Mouse (Mus musculus) cerebellum, adult 2 months (tissue): ENCODE measurements around the gene Troap. TPM values are rescaled to one million over a fixed set of nuclear protein-coding genes. Genes with fewer than 3 reads are reported as not detected.
A peak's percentile ranks its signal among the peaks of the same experiment; 100 is the strongest.

ENCODE experiments used
- DNase-seq, 2 experiments: peaks; one replicate each; pipeline ENCODE4 v3.0.0; 2021
- H3K27ac ChIP-seq: fragments of 200-500 bp; 2 replicates; pipeline ENCODE4 v1.5.1; 2012; ENCODE audit warnings: low read length, control low read depth, inconsistent platforms; ENCODE audit not compliant: insufficient read depth
- H3K27me3 ChIP-seq: fragments of 200-500 bp; 2 replicates; pipeline ENCODE4 v1.6.1; 2012; ENCODE audit warnings: inconsistent platforms, mild to moderate bottlenecking, low read length, moderate library complexity; ENCODE audit not compliant: control insufficient read depth, insufficient read depth
- H3K4me1 ChIP-seq: fragments of 200-500 bp; 2 replicates; pipeline ENCODE4 v1.6.1; 2011; ENCODE audit warnings: low read length; ENCODE audit not compliant: control insufficient read depth, insufficient read depth
- H3K4me3 ChIP-seq: fragments of 200-500 bp; replicated peaks from 2 replicates; pipeline ENCODE3; 2011; ENCODE audit warnings: mild to moderate bottlenecking, low read depth, low read length, control low read depth; ENCODE audit not compliant: insufficient read depth
- CTCF ChIP-seq: fragments of 200-500 bp; IDR thresholded peaks from 2 replicates; pipeline ENCODE4 v1.5.1; 2011; ENCODE audit warnings: low read depth, mild to moderate bottlenecking, control low read depth, low read length, moderate library complexity, borderline replicate concordance; ENCODE audit not compliant: insufficient read depth
- POLR2A ChIP-seq: fragments of 200-500 bp; IDR thresholded peaks from 2 replicates; pipeline ENCODE4 v1.6.1; 2011; ENCODE audit warnings: low read length, control low read depth, borderline replicate concordance; ENCODE audit not compliant: insufficient read depth
- WGBS: fragments of 180-500 bp; shearing (Covaris S2); methylation state at CpG from one replicate; pipeline ENCODE4 v1.1.7; 2018; 5-methylcytosine and 5-hydroxymethylcytosine counted together
- polyA plus RNA-seq: library from polyadenylated mRNA; depleted of rRNA; stranded (reverse); fragments of >200 nt; gene quantifications from 2 replicates; pipeline ENCODE4 v1.2.3, GENCODE M21; 2012

Gene Troap
- polyA plus RNA-seq, 1 experiment = 0.07 TPM

DNA sequence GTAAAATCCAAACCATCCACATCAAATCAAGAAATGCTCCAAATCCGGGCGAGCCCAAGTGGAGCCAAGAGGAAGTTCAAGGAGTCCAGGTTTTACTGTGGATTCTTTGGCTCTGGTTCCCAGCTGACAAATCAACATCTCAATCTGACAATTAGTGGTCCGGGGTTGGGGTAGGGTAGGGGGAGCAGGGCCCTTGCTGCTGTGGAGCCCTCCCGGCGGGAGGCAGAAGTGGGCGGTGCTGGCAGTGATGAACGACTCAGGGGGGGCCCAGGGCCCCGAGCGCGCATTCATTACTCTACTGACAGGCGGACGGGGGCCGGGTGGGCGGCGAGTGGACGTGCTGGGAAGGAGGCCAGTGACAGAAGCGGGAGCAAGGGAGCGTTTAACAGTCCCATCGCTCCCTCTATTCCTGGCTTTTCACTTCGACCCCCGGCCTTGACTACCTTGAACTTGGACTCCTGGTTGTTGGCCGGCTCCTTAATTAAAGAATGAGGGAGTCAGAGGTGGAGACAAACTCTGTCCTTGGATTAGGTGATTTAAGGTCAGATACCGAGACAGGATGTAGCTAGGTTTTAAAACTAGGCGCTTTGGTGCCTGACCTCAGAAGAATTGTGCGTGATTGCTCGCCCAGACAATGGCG lies 20.4 kb downstream of the Troap start:
- WGBS = 12% methylated on average over 27 of the region's 27 CpGs
- H3K27me3 ChIP-seq = peaks cover 7% of the 10 kb centered on the region; the same call in 1 of the 2 replicates
- no peak for TF ChIP-seq CTCF
- no peak for TF ChIP-seq POLR2A
- 0 out of 2 replicates have a peak, but pooled peaks cover 3% of the 10 kb centered on the region for H3K4me1 ChIP-seq
- DNase-seq = no peak
- H3K4me3 ChIP-seq = no peak overlapping the region
- no peak overlapping the region for H3K27ac ChIP-seq

DNA sequence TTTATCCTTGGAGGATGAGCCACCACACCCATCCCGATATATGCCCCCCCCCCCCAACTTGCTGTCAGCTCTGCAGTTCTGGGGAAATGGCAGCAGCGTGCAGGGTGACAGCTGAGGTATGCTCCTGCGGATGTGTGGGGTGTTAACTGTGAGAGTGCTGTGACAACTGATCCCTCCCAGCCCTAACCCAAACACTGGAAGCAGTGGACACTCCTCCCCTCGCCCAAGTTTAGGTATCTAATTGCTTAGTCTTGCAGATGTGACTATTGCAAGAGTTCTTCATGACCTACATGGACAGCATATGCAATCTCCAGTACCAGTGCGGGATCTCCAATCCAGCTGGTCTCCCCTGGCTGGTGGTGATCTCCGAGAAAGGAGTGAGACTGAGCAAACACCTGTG lies 21.0 kb downstream of the Troap start:
- Histone ChIP-seq H3K27me3 (peaks cover 7% of the 10 kb centered on the region; the same call in 1 of the 2 replicates), H3K4me1 (0 out of 2 replicates have a peak, but pooled peaks cover 3% of the 10 kb centered on the region), H3K27ac (no peak overlapping the region), H3K4me3 (no peak overlapping the region)
- TF ChIP-seq POLR2A = no peak
- no peak for TF ChIP-seq CTCF
- 54% methylated on average over 6 of the region's 6 CpGs for WGBS
- no peak for DNase-seq

DNA sequence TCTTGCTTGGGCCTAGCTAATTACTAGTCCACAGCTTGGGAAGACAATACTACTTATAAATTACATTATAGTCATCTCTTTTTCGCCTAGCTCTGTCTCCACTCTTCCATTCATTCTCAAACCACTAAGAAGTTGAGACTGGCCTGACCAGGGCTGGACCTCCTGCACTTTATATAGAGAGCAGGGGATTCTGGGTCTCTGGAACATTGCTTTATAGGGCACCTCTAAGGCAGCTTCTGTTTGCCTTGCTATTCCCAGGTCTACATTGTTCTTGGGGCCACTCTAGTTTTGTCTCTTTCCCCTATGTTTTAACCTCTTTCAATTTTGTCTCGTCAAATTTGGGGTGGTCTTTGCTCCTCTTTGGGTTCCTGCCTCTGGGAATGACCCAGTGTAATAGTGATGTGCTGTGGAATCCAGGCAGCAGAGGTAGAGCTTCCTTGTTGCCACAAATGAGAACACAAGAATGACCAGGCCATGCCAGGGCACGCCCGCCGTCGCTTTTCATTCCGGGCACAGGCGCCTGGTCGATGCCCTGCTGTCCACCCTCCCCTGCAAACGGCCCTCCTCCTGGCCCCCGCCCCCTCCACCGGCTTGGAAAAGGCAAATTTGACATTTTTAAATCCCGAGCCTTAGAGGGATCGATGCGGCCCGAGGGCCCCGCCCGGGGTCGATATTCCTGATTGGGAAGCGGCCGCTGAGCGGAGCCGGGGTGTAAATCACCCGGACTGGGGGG lies 21.9 kb downstream of the Troap start:
- Histone ChIP-seq H3K27me3 (peaks cover 7% of the 10 kb centered on the region; the same call in 1 of the 2 replicates), H3K27ac (no peak overlapping the region), H3K4me3 (no peak overlapping the region), H3K4me1 (0 out of 2 replicates have a peak, but pooled peaks cover 3% of the 10 kb centered on the region)
- DNase-seq = no peak
- WGBS = 27% methylated on average over 24 of the region's 24 CpGs
- TF ChIP-seq CTCF = no peak

- WGBS = 1% methylated on average over 58 of the region's 58 CpGs
- TF ChIP-seq CTCF = no peak
- no peak for TF ChIP-seq POLR2A
- no peak for DNase-seq
- H3K4me1 ChIP-seq = 0 out of 2 replicates have a peak, but pooled peaks cover 3% of the 10 kb centered on the region
- no peak overlapping the region for H3K27ac ChIP-seq
- H3K4me3 ChIP-seq = no peak overlapping the region
- H3K27me3 ChIP-seq = peaks cover 7% of the 10 kb centered on the region; the same call in 1 of the 2 replicates
These were observed 22.6 kb downstream of the Troap start for GRCm38 (mm10) chr15:99096831-99097500.

- no peak for TF ChIP-seq POLR2A
- TF ChIP-seq CTCF = no peak
- peak in 1 of 2 experiments; percentile 17 for DNase-seq
- no peak overlapping the region for H3K4me3 ChIP-seq
- no peak overlapping the region for H3K27ac ChIP-seq
- H3K27me3 ChIP-seq = peaks cover 7% of the 10 kb centered on the region; the same call in 1 of the 2 replicates
- WGBS = 2% methylated on average over 39 of the region's 39 CpGs
- H3K4me1 ChIP-seq = 0 out of 2 replicates have a peak, but pooled peaks cover 3% of the 10 kb centered on the region
These were observed 23.6 kb downstream of the Troap start for GRCm38 (mm10) chr15:99097840-99098492.

- Histone ChIP-seq H3K27me3 (peaks cover 7% of the 10 kb centered on the region; the same call in 1 of the 2 replicates), H3K27ac (no peak overlapping the region), H3K4me1 (0 out of 2 replicates have a peak, but pooled peaks cover 3% of the 10 kb centered on the region), H3K4me3 (no peak overlapping the region)
- no peak for DNase-seq
- no peak for TF ChIP-seq CTCF
- TF ChIP-seq POLR2A = no peak
- 6% methylated on average over 9 of the region's 9 CpGs for WGBS
These were observed 24.1 kb downstream of the Troap start for GRCm38 (mm10) chr15:99098493-99098861.

DNA sequence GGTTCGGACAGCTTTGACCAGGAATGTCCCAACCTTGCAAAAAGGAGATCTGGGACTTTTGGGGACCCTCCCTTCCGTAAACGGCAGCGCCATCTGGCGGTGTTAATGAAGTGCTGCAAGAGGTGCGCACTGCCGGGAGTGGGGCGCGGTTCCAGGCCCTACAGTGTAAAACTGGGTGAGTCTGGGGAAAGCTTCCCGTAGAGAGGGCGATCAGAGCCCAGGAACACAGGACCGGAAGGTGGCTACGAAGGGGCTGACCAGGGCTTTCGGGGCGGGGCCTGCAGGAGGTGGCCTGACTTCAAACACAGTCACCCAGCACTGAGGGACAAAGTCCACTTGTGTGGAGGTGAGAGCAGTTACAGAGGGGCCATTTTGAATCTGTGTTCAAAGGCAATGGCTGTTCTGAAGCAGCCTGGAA lies 24.8 kb downstream of the Troap start:
- peak; percentile 80 for TF ChIP-seq CTCF
- no peak for TF ChIP-seq POLR2A
- WGBS = 4% methylated on average over 15 of the region's 15 CpGs
- Histone ChIP-seq H3K4me1 (0 out of 2 replicates have a peak, but pooled peaks cover 3% of the 10 kb centered on the region), H3K27ac (no peak overlapping the region), H3K4me3 (no peak overlapping the region), H3K27me3 (peaks cover 7% of the 10 kb centered on the region; the same call in 1 of the 2 replicates)
- peak; percentile 18 to 49 for DNase-seq
